Mouse (Mus musculus) layer of hippocampus, adult 9-11 months (tissue): ENCODE data around the gene Ntrk2.
"Not testable (repeated sequence)": the region's sequence is repeated elsewhere in the genome, so short reads cannot be mapped to it uniquely, and the experiment has no call there.

Source experiments
- DNase-seq: peaks from one replicate; pipeline ENCODE4 v3.0.0; 2022

Gene Ntrk2

DNA sequence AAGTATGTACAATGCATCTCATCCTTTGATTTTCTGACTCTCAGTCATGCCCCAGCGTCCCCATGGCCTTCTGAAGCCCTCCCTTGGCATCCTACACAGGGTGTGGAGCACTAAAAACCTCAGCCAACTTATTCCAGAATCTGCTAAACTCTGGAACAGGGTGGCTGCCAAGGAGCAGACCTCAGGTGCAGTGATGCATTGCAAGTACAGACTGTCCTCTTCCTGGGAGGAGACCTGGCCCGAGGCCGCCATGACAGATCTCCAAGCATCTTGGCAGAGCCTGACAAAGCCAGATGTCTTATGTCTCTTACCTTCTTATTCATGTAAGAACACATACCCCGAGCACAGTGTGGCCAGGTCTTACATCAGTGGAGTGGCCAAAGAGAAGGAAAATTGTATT is 250.5 kb downstream of the Ntrk2 start:
- no peak for DNase-seq

- no peak for DNase-seq
These were observed 251.5 kb downstream of the Ntrk2 start for GRCm38 (mm10) chr13:59057886-59058285.

- no peak for DNase-seq
These were observed 252.7 kb downstream of the Ntrk2 start for GRCm38 (mm10) chr13:59059118-59059517.

DNA sequence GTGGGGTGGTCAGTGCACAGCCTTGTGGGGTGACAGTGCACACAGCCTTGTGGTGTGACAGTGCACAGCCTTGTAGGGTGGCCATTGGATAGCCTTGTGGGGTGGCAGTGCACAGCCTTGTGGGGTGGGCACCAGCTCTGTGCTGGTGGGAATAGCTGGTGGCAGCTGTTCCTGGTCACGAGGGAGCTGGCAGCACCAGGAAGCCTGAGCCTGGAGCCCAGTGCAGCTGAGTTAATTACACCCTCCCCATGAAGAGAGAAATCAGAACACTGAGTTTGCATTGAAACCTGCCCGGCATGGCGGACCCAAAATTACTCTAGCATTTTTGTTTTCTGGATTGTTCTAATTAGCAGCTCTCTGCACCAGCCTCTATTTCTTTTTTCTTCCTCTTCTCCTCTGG is 259.3 kb downstream of the Ntrk2 start:
- DNase-seq, result peak; percentile 42

- peak; percentile 94 for DNase-seq
These were observed 267.4 kb downstream of the Ntrk2 start for GRCm38 (mm10) chr13:59073635-59074256.

- DNase-seq, result no peak
These were observed 270.1 kb downstream of the Ntrk2 start for GRCm38 (mm10) chr13:59076489-59076888.

GRCm38 (mm10) chr13:59079761-59080461 is 273.5 kb downstream of the Ntrk2 start:
- DNase-seq, result peak; percentile 52

GRCm38 (mm10) chr13:59080468-59080867 is 274.1 kb downstream of the Ntrk2 start:
- DNase-seq, result no peak

DNA sequence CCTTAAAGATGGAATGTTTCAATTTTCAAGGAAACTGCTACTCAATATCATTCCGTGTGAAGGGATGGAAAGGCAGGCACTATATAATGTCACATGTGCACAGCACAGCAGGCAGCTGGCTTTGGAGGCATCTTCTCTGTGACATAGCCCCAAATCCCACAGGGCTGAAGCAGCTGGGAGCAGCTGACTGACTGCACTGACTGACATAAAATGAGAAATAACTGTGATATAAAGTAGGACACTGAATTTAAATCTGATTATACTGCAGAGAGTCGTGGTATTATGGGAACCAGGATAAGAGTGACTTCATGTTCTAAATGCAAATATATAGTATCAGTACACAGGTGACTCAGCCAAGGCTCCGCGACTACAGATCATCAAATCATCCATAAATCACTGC is 282.6 kb downstream of the Ntrk2 start:
- DNase-seq, result no peak

DNA sequence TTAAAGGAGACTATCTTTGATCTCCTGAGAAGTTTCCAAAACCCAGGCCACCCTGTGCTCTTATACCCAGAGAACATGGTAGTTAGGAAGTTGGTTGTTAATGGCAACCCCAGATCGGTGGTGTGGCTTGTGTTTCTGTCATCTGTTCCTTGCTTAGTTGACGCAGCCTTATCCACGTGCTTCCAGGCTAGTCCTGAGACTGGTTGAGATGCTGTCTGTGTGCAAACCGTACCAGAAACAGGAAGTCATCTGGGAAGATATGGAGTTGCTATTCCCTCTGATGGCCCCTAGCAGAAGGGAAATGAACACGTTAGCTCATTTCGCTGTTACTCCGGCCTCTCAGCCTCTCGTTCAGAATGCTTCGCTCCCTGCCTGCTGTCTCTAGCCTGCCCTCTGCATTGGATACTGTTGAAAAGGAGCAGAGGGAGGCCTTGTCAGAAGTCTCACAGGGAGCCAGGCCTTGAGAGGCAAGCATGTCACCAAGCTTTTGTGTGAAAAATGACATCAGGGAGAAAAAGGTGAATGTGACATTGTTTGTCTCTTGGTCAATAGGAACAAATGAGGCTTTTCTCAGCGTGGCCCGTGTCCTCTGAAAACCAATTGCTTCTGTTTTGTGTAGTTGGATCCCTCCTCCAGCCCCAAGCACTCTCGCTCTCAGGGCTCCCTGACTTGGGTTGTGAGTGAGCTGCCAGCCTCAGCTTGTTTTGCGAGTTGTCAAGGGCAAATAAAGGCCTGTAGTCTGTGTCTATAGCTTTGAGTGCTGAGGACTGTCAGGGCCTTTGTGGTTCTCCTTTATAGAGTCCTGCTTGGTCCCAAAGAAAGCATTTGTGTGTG is 285.0 kb downstream of the Ntrk2 start:
- DNase-seq, result peak; percentile 59

GRCm38 (mm10) chr13:59092045-59092857 is 285.9 kb downstream of the Ntrk2 start:
- no peak for DNase-seq

- DNase-seq, result peak; percentile 87
These were observed 286.4 kb downstream of the Ntrk2 start for GRCm38 (mm10) chr13:59092858-59093154.

- peak; percentile 48 for DNase-seq
These were observed 288.4 kb downstream of the Ntrk2 start for GRCm38 (mm10) chr13:59094722-59095121.

DNA sequence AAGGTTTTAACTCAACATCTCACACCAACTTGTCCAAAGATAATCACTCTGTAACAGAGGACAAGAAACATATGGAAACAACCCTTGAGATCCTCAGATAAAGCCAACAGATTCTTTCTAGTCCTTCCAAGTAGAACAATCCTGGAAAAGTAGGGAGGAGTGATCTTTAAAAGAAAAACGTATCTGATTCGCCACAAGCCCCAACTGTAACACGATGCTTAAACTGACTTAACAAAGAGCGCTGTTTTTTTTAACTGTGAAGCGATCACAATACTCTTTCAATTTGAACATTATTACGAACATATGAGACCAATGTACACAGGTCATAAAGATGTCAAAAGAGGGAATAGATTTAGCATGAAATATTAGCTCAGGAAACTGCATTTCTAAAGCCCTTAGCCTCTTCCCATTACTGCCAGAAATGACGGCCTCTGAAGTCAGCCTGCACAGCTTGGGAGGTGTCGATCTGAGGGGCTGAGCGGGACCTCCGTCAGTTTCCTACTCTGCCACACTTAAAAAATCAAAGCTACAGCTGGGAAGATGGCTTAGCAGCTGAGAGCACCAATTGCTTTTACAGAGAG is 289.5 kb downstream of the Ntrk2 start:
- no peak for DNase-seq

GRCm38 (mm10) chr13:59100086-59100485 is 293.7 kb downstream of the Ntrk2 start:
- DNase-seq, result no peak

- DNase-seq, result not testable (repeated sequence)
These were observed 301.4 kb downstream of the Ntrk2 start for GRCm38 (mm10) chr13:59107791-59108190.

GRCm38 (mm10) chr13:59110107-59110506 is 303.7 kb downstream of the Ntrk2 start:
- no peak for DNase-seq

DNA sequence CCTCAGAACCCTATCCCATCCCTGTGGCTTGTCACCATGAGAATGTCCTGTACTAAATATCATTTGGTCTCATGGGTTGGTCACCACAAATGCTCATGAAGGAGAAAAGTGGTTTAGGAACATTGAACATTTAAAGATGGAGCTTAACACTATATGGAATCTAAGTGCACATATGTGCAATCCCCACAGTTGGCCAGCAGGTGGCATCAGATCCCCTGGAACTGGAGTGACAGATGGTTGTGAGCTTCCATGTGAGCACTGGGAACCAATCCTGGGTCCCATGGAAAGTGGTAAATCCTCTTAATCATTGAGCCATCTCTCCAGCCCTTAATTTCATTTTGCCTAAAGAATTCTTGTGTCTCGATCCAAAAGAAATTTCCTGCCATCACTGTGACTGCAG is 308.3 kb downstream of the Ntrk2 start:
- DNase-seq, result no peak

DNA sequence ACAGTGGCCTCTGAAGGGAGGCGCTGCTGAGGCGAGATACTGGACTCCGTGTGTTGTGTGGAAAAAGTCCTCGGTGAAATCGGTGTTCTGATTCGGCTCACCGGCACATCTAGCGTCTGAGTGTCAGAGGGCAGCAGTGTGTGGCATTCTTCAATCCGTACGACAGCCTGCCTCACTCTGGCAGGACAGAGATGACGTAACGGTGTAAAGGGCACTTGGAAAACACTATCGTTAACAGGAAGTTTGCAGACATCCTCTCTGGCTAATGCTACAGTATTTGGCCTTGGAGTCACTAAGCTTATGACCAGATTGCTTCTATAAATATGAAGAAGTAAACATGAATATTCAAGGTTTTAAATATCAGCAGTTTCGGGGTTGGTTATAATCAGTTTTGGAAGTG is 309.2 kb downstream of the Ntrk2 start:
- no peak for DNase-seq

DNA sequence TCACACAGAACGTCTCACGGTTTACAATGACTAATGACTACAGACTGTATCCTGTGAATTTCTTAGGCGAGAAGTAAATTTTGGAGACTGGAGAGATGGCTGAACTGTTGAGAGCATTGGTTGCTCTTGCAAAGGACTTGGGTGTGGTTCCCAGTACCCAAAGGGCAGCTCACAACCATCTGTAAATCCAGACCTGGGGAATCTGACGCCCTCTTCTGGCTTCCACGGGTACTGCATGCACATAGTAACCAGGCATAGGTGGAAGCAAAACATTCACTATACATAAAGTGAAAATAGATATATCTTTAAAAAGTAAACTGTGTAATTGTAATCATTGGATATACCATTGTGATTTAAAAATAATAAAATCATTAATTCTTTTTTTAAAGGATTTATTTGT is 310.9 kb downstream of the Ntrk2 start:
- DNase-seq, result no peak

DNA sequence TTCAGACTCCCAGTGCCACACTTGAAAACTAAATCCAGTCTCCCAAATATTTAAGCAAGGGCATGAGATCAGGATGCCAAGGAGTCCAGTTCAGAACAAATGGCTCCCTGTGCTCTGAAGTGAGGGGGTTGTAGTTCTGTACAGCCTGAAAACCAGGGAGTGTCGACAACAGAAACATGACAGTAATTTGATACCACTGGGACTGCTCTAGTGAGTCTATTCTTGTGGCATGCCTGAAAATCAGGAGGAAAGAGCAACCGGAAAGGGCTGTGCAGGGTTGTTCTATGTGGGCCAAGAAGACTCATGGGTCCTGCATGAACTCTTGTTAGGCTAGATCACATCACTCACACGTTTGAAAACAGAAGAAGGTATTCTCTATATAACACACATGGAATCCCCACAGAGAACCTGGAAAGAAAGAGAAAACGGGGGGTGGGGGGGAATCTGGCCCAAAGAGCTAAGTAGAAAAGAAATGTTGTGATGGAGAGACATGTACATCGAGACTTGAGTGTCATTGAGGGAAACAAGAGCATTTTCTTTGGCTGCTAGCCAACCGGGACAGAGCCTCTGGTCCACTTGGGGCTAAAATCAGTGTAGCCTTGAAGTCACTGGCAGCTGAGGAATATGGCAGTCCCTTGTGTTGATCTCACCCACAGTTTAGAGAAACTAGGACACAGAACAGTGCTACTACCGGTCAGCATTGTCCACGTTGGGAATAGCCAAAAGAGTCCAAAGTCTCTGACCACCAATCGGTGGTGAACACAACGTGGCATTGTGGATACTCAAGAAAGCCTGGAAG is 313.4 kb downstream of the Ntrk2 start:
- DNase-seq, result no peak
